Mouse (Mus musculus) forebrain, postnatal 0 days (tissue): ENCODE measurements around the gene Rap2c. TPM values are rescaled to one million over a fixed set of nuclear protein-coding genes. Genes with fewer than 3 reads are reported as not detected.

ENCODE experiments used
- ATAC-seq: fragments of 200-750 bp; cut with Nextera tagmentation; 2 replicates; pipeline ENCODE4 v1.8.0; 2017; ENCODE audit warnings: mild to moderate bottlenecking, moderate library complexity
- DNase-seq: peaks from one replicate; pipeline ENCODE4 v3.0.0-alpha.2; 2015
- H3K27ac ChIP-seq: fragments of 300-500 bp; sonication (generic); 2 replicates; pipeline ENCODE4 v1.5.1; 2014; ENCODE audit warnings: low read depth, mild to moderate bottlenecking, antibody characterized with exemption, low read length, moderate library complexity, mixed read lengths
- H3K27me3 ChIP-seq: fragments of 300-500 bp; sonication (generic); 2 replicates; pipeline ENCODE4 v1.6.1; 2014; ENCODE audit warnings: mild to moderate bottlenecking, low read length, mixed read lengths; ENCODE audit not compliant: insufficient read depth
- H3K36me3 ChIP-seq: fragments of 300-500 bp; sonication (generic); 2 replicates; pipeline ENCODE4 v1.6.1; 2014; ENCODE audit warnings: mild to moderate bottlenecking, moderate library complexity; ENCODE audit not compliant: insufficient read depth
- H3K4me1 ChIP-seq: fragments of 300-500 bp; sonication (generic); 2 replicates; pipeline ENCODE4 v1.6.1; 2014; ENCODE audit warnings: antibody characterized with exemption; ENCODE audit not compliant: insufficient read depth
- H3K4me2 ChIP-seq: fragments of 300-500 bp; sonication (generic); 2 replicates; pipeline ENCODE4 v1.6.1; 2014; ENCODE audit warnings: low read depth, mild to moderate bottlenecking, moderate library complexity
- H3K4me3 ChIP-seq: fragments of 300-500 bp; sonication (generic); 2 replicates; pipeline ENCODE4 v1.5.1; 2014; ENCODE audit warnings: low read depth, low read length, mixed read lengths
- H3K9ac ChIP-seq: fragments of 300-500 bp; sonication (generic); 2 replicates; pipeline ENCODE4 v1.6.1; 2014; ENCODE audit warnings: mild to moderate bottlenecking
- H3K9me3 ChIP-seq: fragments of 300-500 bp; sonication (generic); 2 replicates; pipeline ENCODE4 v1.6.1; 2016; ENCODE audit warnings: low read length
- CTCF ChIP-seq: sonication (generic); IDR thresholded peaks from 2 replicates; pipeline ENCODE4 v1.5.1; 2016; ENCODE audit warnings: antibody characterized with exemption, control low read depth, low read depth
- WGBS: fragments of 180-500 bp; shearing (Covaris S2); extraction: QIAGEN DNeasy Blood & Tissue Kit; methylation state at CpG from one replicate; pipeline ENCODE4 v1.1.7; 2014; 5-methylcytosine and 5-hydroxymethylcytosine counted together
- polyA plus RNA-seq: library from polyadenylated mRNA; unstranded; fragments of >200 nt; fragmentation: Nextera tagmentation; extraction: Ambion mirVana; gene quantifications from 2 replicates; pipeline ENCODE4 v1.2.1, GENCODE M21; 2015
- total RNA-seq: library from RNA; depleted of rRNA; stranded (reverse); fragments of >200 nt; gene quantifications from 2 replicates; pipeline ENCODE4 v1.2.3, GENCODE M21; 2014

Rap2c gene
- total and polyA plus RNA-seq, 2 experiments from 2014 or later: 9.7 to 28.4 TPM

GRCm38 (mm10) chrX:51010323-51010722 is 7.5 kb downstream of the Rap2c start:
- ATAC-seq (no peak), DNase-seq (no peak)
- peaks cover 5% of the 10 kb centered on the region for H3K36me3 ChIP-seq
- H3K9ac ChIP-seq: no peak overlapping the region
- H3K27me3 ChIP-seq: no peaks in the 10 kb centered on the region
- no peak overlapping the region for H3K27ac ChIP-seq
- no peak overlapping the region for H3K4me2 ChIP-seq
- no peaks in the 10 kb centered on the region for H3K9me3 ChIP-seq
- H3K4me1 ChIP-seq: no peaks in the 10 kb centered on the region
- WGBS: 86% methylated on average over 4 of the region's 4 CpGs
- no peak overlapping the region for H3K4me3 ChIP-seq
- TF ChIP-seq CTCF: no peak

GRCm38 (mm10) chrX:51000791-51001190 is 17.0 kb downstream of the Rap2c start:
- DNase-seq: no peak
- no peak overlapping the region for H3K4me3 ChIP-seq
- no peaks in the 10 kb centered on the region for H3K4me1 ChIP-seq
- no peak overlapping the region for H3K9ac ChIP-seq
- H3K27me3 ChIP-seq: no peaks in the 10 kb centered on the region
- no peak overlapping the region for H3K27ac ChIP-seq
- no peak for ATAC-seq
- no peak for TF ChIP-seq CTCF
- H3K9me3 ChIP-seq: no peaks in the 10 kb centered on the region
- WGBS: 74% methylated on average over 6 of the region's 6 CpGs
- H3K36me3 ChIP-seq: no peaks in the 10 kb centered on the region
- H3K4me2 ChIP-seq: no peak overlapping the region

GRCm38 (mm10) chrX:50995310-50995709 is 22.5 kb downstream of the Rap2c start:
- no peak for DNase-seq
- Histone ChIP-seq H3K4me3 (no peak overlapping the region), H3K27ac (no peak overlapping the region), H3K27me3 (no peaks in the 10 kb centered on the region), H3K9ac (no peak overlapping the region), H3K4me2 (no peak overlapping the region), H3K9me3 (no peaks in the 10 kb centered on the region), H3K36me3 (no peaks in the 10 kb centered on the region), H3K4me1 (no peaks in the 10 kb centered on the region)
- 71% methylated on average over 2 of the region's 2 CpGs for WGBS
- no peak for TF ChIP-seq CTCF
- ATAC-seq: no peak

- Histone ChIP-seq H3K9me3 (no peaks in the 10 kb centered on the region), H3K27ac (no peak overlapping the region), H3K9ac (no peak overlapping the region), H3K27me3 (no peaks in the 10 kb centered on the region), H3K36me3 (no peaks in the 10 kb centered on the region), H3K4me2 (no peak overlapping the region), H3K4me1 (no peaks in the 10 kb centered on the region), H3K4me3 (no peak overlapping the region)
- no peak for TF ChIP-seq CTCF
- DNase-seq (no peak), ATAC-seq (no peak)
- 88% methylated on average over 5 of the region's 5 CpGs for WGBS
These were observed 26.5 kb downstream of the Rap2c start for GRCm38 (mm10) chrX:50991324-50991723.

GRCm38 (mm10) chrX:50989940-50990339 is 27.9 kb downstream of the Rap2c start:
- DNase-seq (no peak), ATAC-seq (no peak)
- no peak overlapping the region for H3K9ac ChIP-seq
- TF ChIP-seq CTCF: no peak
- H3K27ac ChIP-seq: no peak overlapping the region
- WGBS: 83% methylated on average over 6 of the region's 6 CpGs
- no peak overlapping the region for H3K4me3 ChIP-seq
- H3K9me3 ChIP-seq: no peaks in the 10 kb centered on the region
- no peaks in the 10 kb centered on the region for H3K4me1 ChIP-seq
- no peaks in the 10 kb centered on the region for H3K36me3 ChIP-seq
- no peaks in the 10 kb centered on the region for H3K27me3 ChIP-seq
- H3K4me2 ChIP-seq: no peak overlapping the region

- Histone ChIP-seq H3K4me3 (no peak overlapping the region), H3K27ac (no peak overlapping the region), H3K9ac (no peak overlapping the region), H3K4me1 (no peaks in the 10 kb centered on the region), H3K9me3 (no peaks in the 10 kb centered on the region), H3K4me2 (no peak overlapping the region), H3K36me3 (no peaks in the 10 kb centered on the region), H3K27me3 (no peaks in the 10 kb centered on the region)
- TF ChIP-seq CTCF: no peak
- ATAC-seq (no peak), DNase-seq (no peak)
- 56% methylated on average over 1 of the region's 1 CpGs for WGBS
These were observed 29.2 kb downstream of the Rap2c start for GRCm38 (mm10) chrX:50988581-50988980.

GRCm38 (mm10) chrX:50978428-50978827 is 39.4 kb downstream of the Rap2c start:
- H3K4me1 ChIP-seq: no peaks in the 10 kb centered on the region
- DNase-seq: no peak
- peak; percentile 32; the same call in 1 of the 2 replicates for ATAC-seq

GRCm38 (mm10) chrX:50972145-50972544 is 45.7 kb downstream of the Rap2c start:
- H3K27me3 ChIP-seq: no peaks in the 10 kb centered on the region
- H3K9ac ChIP-seq: no peak overlapping the region
- 82% methylated on average over 4 of the region's 4 CpGs for WGBS
- no peaks in the 10 kb centered on the region for H3K9me3 ChIP-seq
- no peaks in the 10 kb centered on the region for H3K4me1 ChIP-seq
- H3K36me3 ChIP-seq: no peaks in the 10 kb centered on the region
- ATAC-seq: no peak
- no peak overlapping the region for H3K27ac ChIP-seq
- TF ChIP-seq CTCF: no peak
- no peak for DNase-seq
- no peak overlapping the region for H3K4me3 ChIP-seq
- H3K4me2 ChIP-seq: no peak overlapping the region

More at GRCm38 (mm10) chrX:50978428-50978827, 39.4 kb downstream of the Rap2c start:
- TF ChIP-seq CTCF: no peak
- Histone ChIP-seq H3K27me3 (no peaks in the 10 kb centered on the region), H3K4me2 (no peak overlapping the region), H3K36me3 (no peaks in the 10 kb centered on the region), H3K4me3 (no peak overlapping the region), H3K27ac (no peak overlapping the region), H3K9me3 (no peaks in the 10 kb centered on the region), H3K9ac (no peak overlapping the region)
- 78% methylated on average over 2 of the region's 2 CpGs for WGBS
